8 mouse cellular contexts compared by ENCODE assay signal in genomic region chr1:59584656-59585410, GRCm38 (mm10).
DNase-seq lines count a peak whose midpoint lies in the region; ATAC-seq lines count a peak whose summit lies in the region.

No protein-coding gene starts in this region.

- peaks cover 8% of the 10 kb centered on the region for H3K4me1 ChIP-seq in liver, embryonic 13.5 days (replicated peaks)
- H3K4me1 ChIP-seq in stomach, embryonic 15.5 days = 0 out of 2 replicates have a peak, but pooled peaks cover 4% of the 10 kb centered on the region

- no peaks in the 10 kb centered on the region for H3K36me3 ChIP-seq in liver, embryonic 13.5 days
- no peaks in the 10 kb centered on the region for H3K36me3 ChIP-seq in stomach, embryonic 15.5 days

- WGBS in liver, embryonic 13.5 days (ENCODE audit: insufficient replicate concordance) = 14% methylated on average over 18 of the region's 18 CpGs
- WGBS in stomach, embryonic 15.5 days = 16% methylated on average over 18 of the region's 18 CpGs

- DNase-seq in urinary bladder, adult 18-20 months (ENCODE audit: low spot score in 2 of 2) = peak; percentile 52 to 55
- no peak for DNase-seq in urinary bladder, postnatal 10 days (ENCODE audit: low spot score)
- peak; percentile 81 for DNase-seq in embryo, embryonic 9.5 days (ENCODE audit: extremely low spot score)
- DNase-seq in heart, adult 8-10 months (ENCODE audit: low spot score) = peak; percentile 60
- DNase-seq in kidney, adult 8-10 months = peak; percentile 42 to 62
- DNase-seq in liver, embryonic 13.5 days = peak; percentile 25
- peak; percentile 71 for DNase-seq in naive thymus-derived CD4-positive, alpha-beta T cell, adult 2 months (ENCODE audit: low read depth)

- H3K9ac ChIP-seq in liver, embryonic 13.5 days = no peak overlapping the region
- no peak overlapping the region for H3K9ac ChIP-seq in stomach, embryonic 15.5 days

- no peaks in the 10 kb centered on the region for H3K9me3 ChIP-seq in liver, embryonic 13.5 days (replicated peaks)
- H3K9me3 ChIP-seq in stomach, embryonic 15.5 days = no peaks in the 10 kb centered on the region

- H3K4me2 ChIP-seq in liver, embryonic 13.5 days = peak overlapping the region; percentile 45
- H3K4me2 ChIP-seq in stomach, embryonic 15.5 days = peak overlapping the region; percentile 43

- ATAC-seq in liver, embryonic 13.5 days (ENCODE audit: low read depth) = no peak
- ATAC-seq in stomach, embryonic 15.5 days (ENCODE audit: insufficient read depth, low FRiP score, low read depth) = 0 out of 2 replicates have a peak, but pooled peaks have one; percentile 20

- H3K27ac ChIP-seq in liver, embryonic 13.5 days = no peak overlapping the region
- H3K27ac ChIP-seq in stomach, embryonic 15.5 days = no peak overlapping the region

- peak overlapping the region; percentile 19 for H3K4me3 ChIP-seq in liver, embryonic 13.5 days (replicated peaks)
- H3K4me3 ChIP-seq in stomach, embryonic 15.5 days (replicated peaks) = peak overlapping the region; percentile 16; the same call in 1 of the 2 replicates

- H3K27me3 ChIP-seq in liver, embryonic 13.5 days = no peaks in the 10 kb centered on the region
- no peaks in the 10 kb centered on the region for H3K27me3 ChIP-seq in stomach, embryonic 15.5 days (replicated peaks)
